In the genomic region with DNA sequence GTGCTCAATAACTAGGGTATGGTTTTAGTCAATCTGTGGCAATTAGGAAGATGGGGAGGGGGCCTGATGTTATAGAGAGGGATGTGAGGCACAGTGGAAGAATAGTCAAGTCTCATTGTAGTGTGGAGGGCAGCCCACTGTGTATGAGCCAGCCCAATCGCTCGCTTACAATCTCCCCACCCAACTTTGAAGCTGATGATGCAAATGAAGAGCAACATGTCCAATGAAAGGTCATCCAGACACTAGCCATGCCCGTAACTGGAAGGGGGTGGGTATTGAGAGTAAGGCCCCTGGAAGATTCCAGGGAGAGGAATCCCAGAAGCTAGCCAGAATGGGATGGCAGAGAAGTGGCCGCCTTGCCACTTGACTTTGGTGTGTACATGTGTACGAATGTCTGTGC, we compare ENCODE assay signal across 21 mouse cellular contexts. TPM values are rescaled to one million over a fixed set of nuclear protein-coding genes. Genes with fewer than 3 reads are reported as not detected.
DNase-seq lines count a peak whose midpoint lies in the region; ATAC-seq and TF ChIP-seq lines count a peak whose summit lies in the region.
"Had no signal": no experiment of that assay in that cellular context is flagged by ENCODE, and none has a peak within 500 bp of the region (broad histone marks: within the 10 kb centered on the region; RNA-seq: fewer than 3 reads in every experiment).

No protein-coding gene starts in this region.

- H3K4me3 ChIP-seq in midbrain, embryonic 10.5 days, result no peak overlapping the region
- H3K4me3 ChIP-seq in midbrain, embryonic 14.5 days (replicated peaks; ENCODE audit: low read depth, low read length), result no peak overlapping the region
- H3K4me3 ChIP-seq in hindbrain, embryonic 11.5 days (ENCODE audit: low read depth, low read length), result no peak overlapping the region
- no peak overlapping the region for H3K4me3 ChIP-seq in hindbrain, embryonic 13.5 days
- no peak overlapping the region for H3K4me3 ChIP-seq in neural tube, embryonic 15.5 days (replicated peaks)
- H3K4me3 ChIP-seq in gastrocnemius, adult 2 months, result no peak overlapping the region
- no peak overlapping the region for H3K4me3 ChIP-seq in kidney, embryonic 14.5 days (ENCODE audit: low read length)
- H3K4me3 ChIP-seq: heart, embryonic 13.5 days; hindbrain, embryonic 15.5 days; left cerebral cortex, adult 2 months; limb, embryonic 12.5 days; liver, embryonic 15.5 days had no signal

- DNase-seq in midbrain, embryonic 10.5 days (ENCODE audit: low spot score), result no peak
- DNase-seq in midbrain, embryonic 14.5 days, result no peak
- DNase-seq in hindbrain, embryonic 11.5 days (ENCODE audit: low spot score), result no peak
- DNase-seq in gastrocnemius, adult 2 months, result no peak
- DNase-seq: adrenal gland, adult 8-10 months; B cell, adult 2 months; kidney, adult 8-10 months; lung, embryonic 14.5 days; lung, postnatal 14 days; spleen, adult 18-20 months; thymus, postnatal 14 days had no signal

- TF ChIP-seq CTCF in gastrocnemius, adult 2 months (IDR thresholded peaks at IDR 0.05), result no peak

- H3K36me3 ChIP-seq in midbrain, embryonic 10.5 days, result no peaks in the 10 kb centered on the region
- no peaks in the 10 kb centered on the region for H3K36me3 ChIP-seq in midbrain, embryonic 14.5 days (ENCODE audit: control insufficient read depth, insufficient read depth, low read length)
- H3K36me3 ChIP-seq in hindbrain, embryonic 11.5 days (ENCODE audit: control insufficient read depth, insufficient read depth, low read length), result no peaks in the 10 kb centered on the region
- H3K36me3 ChIP-seq in hindbrain, embryonic 13.5 days, result no peaks in the 10 kb centered on the region
- no peaks in the 10 kb centered on the region for H3K36me3 ChIP-seq in neural tube, embryonic 15.5 days
- H3K36me3 ChIP-seq in kidney, embryonic 14.5 days (ENCODE audit: control insufficient read depth, insufficient read depth, low read length), result no peaks in the 10 kb centered on the region
- H3K36me3 ChIP-seq: heart, embryonic 13.5 days; hindbrain, embryonic 15.5 days; limb, embryonic 12.5 days; liver, embryonic 15.5 days had no signal

- H3K4me2 ChIP-seq in midbrain, embryonic 14.5 days (ENCODE audit: low read length), result no peak overlapping the region
- no peak overlapping the region for H3K4me2 ChIP-seq in hindbrain, embryonic 11.5 days (replicated peaks; ENCODE audit: low read depth, low read length)
- H3K4me2 ChIP-seq in hindbrain, embryonic 13.5 days, result no peak overlapping the region
- H3K4me2 ChIP-seq in neural tube, embryonic 15.5 days, result no peak overlapping the region
- H3K4me2 ChIP-seq in kidney, embryonic 14.5 days (replicated peaks; ENCODE audit: low read depth, low read length), result no peak overlapping the region
- H3K4me2 ChIP-seq: heart, embryonic 13.5 days; hindbrain, embryonic 15.5 days; limb, embryonic 12.5 days; liver, embryonic 15.5 days; lung, embryonic 14.5 days had no signal

- intact Hi-C loops in gastrocnemius, adult 2 months (cut with DNase I), result no loop called here

- peak overlapping the region; percentile 23; the same call in 1 of the 2 replicates for H3K27ac ChIP-seq in midbrain, embryonic 10.5 days (replicated peaks)
- no peak overlapping the region for H3K27ac ChIP-seq in midbrain, embryonic 14.5 days (replicated peaks; ENCODE audit: low read depth, low read length)
- 0 out of 2 replicates have a peak overlapping the region, but pooled peaks have one; percentile 61 for H3K27ac ChIP-seq in hindbrain, embryonic 11.5 days (ENCODE audit: low read depth, low read length)
- peak overlapping the region; percentile 76; the same call in 1 of the 2 replicates for H3K27ac ChIP-seq in hindbrain, embryonic 13.5 days
- H3K27ac ChIP-seq in neural tube, embryonic 15.5 days (replicated peaks), result peak overlapping the region; percentile 56
- H3K27ac ChIP-seq in gastrocnemius, adult 2 months, result no peak overlapping the region
- no peak overlapping the region for H3K27ac ChIP-seq in kidney, embryonic 14.5 days (ENCODE audit: low read depth, low read length)
- H3K27ac ChIP-seq: left cerebral cortex, adult 2 months; limb, embryonic 12.5 days; liver, embryonic 15.5 days had no signal

- H3K27me3 ChIP-seq in midbrain, embryonic 10.5 days (ENCODE audit: low read depth, poor library complexity, severe bottlenecking), result peaks cover 6% of the 10 kb centered on the region; the same call in 1 of the 2 replicates
- no peaks in the 10 kb centered on the region for H3K27me3 ChIP-seq in midbrain, embryonic 14.5 days (ENCODE audit: control insufficient read depth, insufficient read depth, low read length)
- no peaks in the 10 kb centered on the region for H3K27me3 ChIP-seq in hindbrain, embryonic 11.5 days (ENCODE audit: control insufficient read depth, insufficient read depth, low read length)
- peaks cover 3% of the 10 kb centered on the region; the same call in 1 of the 2 replicates for H3K27me3 ChIP-seq in hindbrain, embryonic 13.5 days
- no peaks in the 10 kb centered on the region for H3K27me3 ChIP-seq in neural tube, embryonic 15.5 days (replicated peaks)
- H3K27me3 ChIP-seq in kidney, embryonic 14.5 days (ENCODE audit: control insufficient read depth, insufficient read depth, low read length), result no peaks in the 10 kb centered on the region
- H3K27me3 ChIP-seq: heart, embryonic 13.5 days; hindbrain, embryonic 15.5 days; limb, embryonic 12.5 days; liver, embryonic 15.5 days had no signal

- no peaks in the 10 kb centered on the region for H3K9me3 ChIP-seq in midbrain, embryonic 10.5 days (replicated peaks)
- H3K9me3 ChIP-seq in midbrain, embryonic 14.5 days (ENCODE audit: control insufficient read depth, low read length), result no peaks in the 10 kb centered on the region
- H3K9me3 ChIP-seq in hindbrain, embryonic 11.5 days (ENCODE audit: control insufficient read depth, low read length), result no peaks in the 10 kb centered on the region
- no peaks in the 10 kb centered on the region for H3K9me3 ChIP-seq in hindbrain, embryonic 13.5 days
- H3K9me3 ChIP-seq in neural tube, embryonic 15.5 days (replicated peaks), result no peaks in the 10 kb centered on the region
- no peaks in the 10 kb centered on the region for H3K9me3 ChIP-seq in kidney, embryonic 14.5 days (ENCODE audit: control insufficient read depth, low read length)
- H3K9me3 ChIP-seq: heart, embryonic 13.5 days; hindbrain, embryonic 15.5 days; limb, embryonic 12.5 days; liver, embryonic 15.5 days had no signal

- H3K9ac ChIP-seq in midbrain, embryonic 14.5 days (replicated peaks; ENCODE audit: low read length), result no peak overlapping the region
- H3K9ac ChIP-seq in hindbrain, embryonic 11.5 days (ENCODE audit: low read depth, low read length), result no peak overlapping the region
- no peak overlapping the region for H3K9ac ChIP-seq in hindbrain, embryonic 13.5 days
- H3K9ac ChIP-seq in neural tube, embryonic 15.5 days (replicated peaks), result no peak overlapping the region
- no peak overlapping the region for H3K9ac ChIP-seq in kidney, embryonic 14.5 days (ENCODE audit: low read depth, low read length)
- H3K9ac ChIP-seq: heart, embryonic 13.5 days; hindbrain, embryonic 15.5 days; liver, embryonic 15.5 days; lung, embryonic 14.5 days had no signal

- no peak for ATAC-seq in midbrain, embryonic 14.5 days (ENCODE audit: low FRiP score, low TSS enrichment)
- ATAC-seq in hindbrain, embryonic 11.5 days (ENCODE audit: low FRiP score), result no peak
- ATAC-seq in hindbrain, embryonic 13.5 days (ENCODE audit: low FRiP score), result no peak
- ATAC-seq in neural tube, embryonic 15.5 days (ENCODE audit: low FRiP score), result no peak
- no peak for ATAC-seq in kidney, embryonic 14.5 days (ENCODE audit: low FRiP score, low TSS enrichment)
- ATAC-seq: activated CD4-positive, CD25-positive, alpha-beta regulatory T cell, adult 4 months; intestine, embryonic 16.5 days had no signal

- 93% methylated on average over 5 of the region's 5 CpGs for WGBS in midbrain, embryonic 10.5 days
- 90% methylated on average over 5 of the region's 5 CpGs for WGBS in midbrain, embryonic 14.5 days
- 76% methylated on average over 5 of the region's 5 CpGs for whole genome bisulfite sequencing in hindbrain, embryonic 11.5 days
- WGBS in hindbrain, embryonic 13.5 days, result 82% methylated on average over 5 of the region's 5 CpGs
- WGBS in neural tube, embryonic 15.5 days, result 77% methylated on average over 5 of the region's 5 CpGs
- WGBS in kidney, embryonic 14.5 days, result 93% methylated on average over 5 of the region's 5 CpGs

- H3K4me1 ChIP-seq in midbrain, embryonic 10.5 days, result peaks cover 38% of the 10 kb centered on the region
- peaks cover 18% of the 10 kb centered on the region for H3K4me1 ChIP-seq in midbrain, embryonic 14.5 days (ENCODE audit: control insufficient read depth, insufficient read depth, low read length)
- H3K4me1 ChIP-seq in hindbrain, embryonic 11.5 days (replicated peaks; ENCODE audit: control insufficient read depth, insufficient read depth, low read length), result peaks cover 2% of the 10 kb centered on the region; the same call in 1 of the 2 replicates
- peaks cover 43% of the 10 kb centered on the region for H3K4me1 ChIP-seq in hindbrain, embryonic 13.5 days (replicated peaks)
- peaks cover 35% of the 10 kb centered on the region for H3K4me1 ChIP-seq in neural tube, embryonic 15.5 days
- no peaks in the 10 kb centered on the region; the same call in 1 of the 2 replicates for H3K4me1 ChIP-seq in kidney, embryonic 14.5 days (ENCODE audit: control insufficient read depth, insufficient read depth, low read length)
- H3K4me1 ChIP-seq: liver, embryonic 15.5 days had no signal

RNA-seq across cellular contexts. Expression of gene Vash1, which starts 33.0 kb away (rescaled TPM):
- 17.5 and 22.3 TPM in 2 replicates for polyA plus RNA-seq in midbrain, embryonic 10.5 days (2016; fragmentation: Nextera tagmentation; extraction: Ambion mirVana)
- 32.0 and 34.0 TPM in 2 replicates for polyA plus RNA-seq in midbrain, embryonic 14.5 days (2014; fragmentation: Nextera tagmentation; extraction: Ambion mirVana)
- polyA plus RNA-seq in hindbrain, embryonic 11.5 days (2014; fragmentation: Nextera tagmentation; extraction: Ambion mirVana), result 26.5 and 28.1 TPM in 2 replicates
- polyA plus RNA-seq in hindbrain, embryonic 13.5 days (2015; fragmentation: Nextera tagmentation; extraction: Ambion mirVana), result 35.1 TPM in 2 replicates
- 25.7 and 28.2 TPM in 2 replicates for polyA plus RNA-seq in neural tube, embryonic 15.5 days (2015; fragmentation: Nextera tagmentation; extraction: Ambion mirVana)
- total RNA-seq in gastrocnemius, adult 2 months (2021), result 1 to 10 TPM; 4.0 to 6.9 TPM
- polyA plus RNA-seq in kidney, embryonic 14.5 days (2014; fragmentation: Nextera tagmentation; extraction: Ambion mirVana), result 8.4 and 9.6 TPM in 2 replicates

Comparison
In these comparisons a context has a peak if more than half of its experiments do, and no peak if none do; other contexts are left out.
1. H3K27ac ChIP-seq: peak in midbrain, embryonic 10.5 days (single experiment), hindbrain, embryonic 11.5 days (single experiment), hindbrain, embryonic 13.5 days (single experiment) and neural tube, embryonic 15.5 days (single experiment); none in midbrain, embryonic 14.5 days (single experiment), gastrocnemius, adult 2 months (single experiment) and kidney, embryonic 14.5 days (single experiment).